In the genomic region with DNA sequence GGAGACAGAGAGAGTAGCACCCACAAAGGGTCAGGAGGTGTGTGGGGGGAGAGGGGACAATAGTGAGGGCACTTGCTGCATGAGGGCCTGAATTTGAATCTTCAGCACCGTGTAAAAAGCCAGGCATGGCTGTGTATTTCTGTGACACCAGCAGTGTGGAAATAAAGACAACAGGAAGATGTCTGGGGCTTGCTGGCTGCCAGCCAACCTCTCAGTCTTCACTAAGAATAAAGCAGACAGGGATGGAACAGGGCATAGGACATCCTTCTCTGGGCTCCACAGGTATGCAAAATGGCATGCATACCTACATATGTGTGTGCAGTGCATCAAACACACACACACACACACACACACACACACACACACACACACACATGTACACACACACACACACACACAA, we compare ENCODE assay signal across 27 mouse cellular contexts. TPM values are rescaled to one million over a fixed set of nuclear protein-coding genes. Genes with fewer than 3 reads are reported as not detected.
DNase-seq lines count a peak whose midpoint lies in the region; ATAC-seq and TF ChIP-seq lines count a peak whose summit lies in the region.
"Had no signal": no experiment of that assay in that cellular context is flagged by ENCODE, and none has a peak within 500 bp of the region (broad histone marks: within the 10 kb centered on the region; RNA-seq: fewer than 3 reads in every experiment).

No protein-coding gene starts in this region.

- no peak overlapping the region for H3K4me2 ChIP-seq in forebrain, embryonic 14.5 days (ENCODE audit: low read length)
- H3K4me2 ChIP-seq in forebrain, embryonic 16.5 days (ENCODE audit: low read length): no peak overlapping the region
- H3K4me2 ChIP-seq in lung, embryonic 14.5 days: no peak overlapping the region
- H3K4me2 ChIP-seq: embryonic facial prominence, embryonic 13.5 days; embryonic facial prominence, embryonic 15.5 days; forebrain, embryonic 12.5 days; forebrain, embryonic 15.5 days had no signal

- no peak overlapping the region for H3K27ac ChIP-seq in forebrain, embryonic 14.5 days (ENCODE audit: low read depth, low read length)
- no peak overlapping the region for H3K27ac ChIP-seq in forebrain, embryonic 16.5 days (ENCODE audit: low read length)
- no peak overlapping the region for H3K27ac ChIP-seq in lung, embryonic 14.5 days (ENCODE audit: low read depth)
- H3K27ac ChIP-seq: embryonic facial prominence, embryonic 13.5 days; embryonic facial prominence, embryonic 15.5 days; forebrain, embryonic 10.5 days; forebrain, embryonic 12.5 days; forebrain, embryonic 15.5 days had no signal

- H3K9me3 ChIP-seq in forebrain, embryonic 14.5 days (replicated peaks; ENCODE audit: control insufficient read depth, low read length): 0 out of 2 replicates have a peak, but pooled peaks cover 4% of the 10 kb centered on the region
- 0 out of 2 replicates have a peak, but pooled peaks cover 4% of the 10 kb centered on the region for H3K9me3 ChIP-seq in forebrain, embryonic 16.5 days (ENCODE audit: control insufficient read depth, low read length)
- H3K9me3 ChIP-seq in lung, embryonic 14.5 days (ENCODE audit: low read depth, low read length): peaks cover 4% of the 10 kb centered on the region
- H3K9me3 ChIP-seq: embryonic facial prominence, embryonic 15.5 days had no signal

- 39% methylated on average over 1 of the region's 1 CpGs for WGBS in forebrain, embryonic 14.5 days
- 33% methylated on average over 1 of the region's 1 CpGs for WGBS in forebrain, embryonic 16.5 days
- WGBS in lung, embryonic 14.5 days: 31% methylated on average over 1 of the region's 1 CpGs

- no peak for ATAC-seq in forebrain, embryonic 14.5 days
- ATAC-seq in forebrain, embryonic 16.5 days: no peak
- no peak for ATAC-seq in lung, embryonic 14.5 days (ENCODE audit: insufficient read depth)
- no peak for ATAC-seq in cerebellum, adult (ENCODE audit: insufficient number of reproducible peaks, low FRiP score, low TSS enrichment)
- ATAC-seq: activated CD4-positive, CD25-positive, alpha-beta regulatory T cell, adult 4 months; forebrain, embryonic 15.5 days; Patski had no signal

- no peaks in the 10 kb centered on the region for H3K36me3 ChIP-seq in forebrain, embryonic 14.5 days (ENCODE audit: control insufficient read depth, insufficient read depth, low read length)
- H3K36me3 ChIP-seq in forebrain, embryonic 16.5 days (ENCODE audit: control insufficient read depth, insufficient read depth): no peaks in the 10 kb centered on the region
- H3K36me3 ChIP-seq in lung, embryonic 14.5 days (ENCODE audit: insufficient read depth): no peaks in the 10 kb centered on the region
- H3K36me3 ChIP-seq: embryonic facial prominence, embryonic 13.5 days; embryonic facial prominence, embryonic 15.5 days; forebrain, embryonic 10.5 days; forebrain, embryonic 12.5 days; forebrain, embryonic 15.5 days had no signal

- H3K27me3 ChIP-seq in forebrain, embryonic 14.5 days (replicated peaks; ENCODE audit: control insufficient read depth, insufficient read depth, low read length): no peaks in the 10 kb centered on the region
- 0 out of 2 replicates have a peak, but pooled peaks cover 2% of the 10 kb centered on the region for H3K27me3 ChIP-seq in forebrain, embryonic 16.5 days (replicated peaks; ENCODE audit: control insufficient read depth, insufficient read depth, low read length)
- H3K27me3 ChIP-seq in lung, embryonic 14.5 days (ENCODE audit: insufficient read depth, low read length): no peaks in the 10 kb centered on the region
- H3K27me3 ChIP-seq: forebrain, embryonic 15.5 days had no signal

- H3K4me1 ChIP-seq in forebrain, embryonic 14.5 days (ENCODE audit: control insufficient read depth, insufficient read depth, low read length): no peaks in the 10 kb centered on the region
- no peaks in the 10 kb centered on the region for H3K4me1 ChIP-seq in forebrain, embryonic 16.5 days (replicated peaks; ENCODE audit: control insufficient read depth, insufficient read depth, low read length)
- no peaks in the 10 kb centered on the region for H3K4me1 ChIP-seq in lung, embryonic 14.5 days (ENCODE audit: insufficient read depth)
- H3K4me1 ChIP-seq: embryonic facial prominence, embryonic 13.5 days; embryonic facial prominence, embryonic 15.5 days; forebrain, embryonic 10.5 days; forebrain, embryonic 12.5 days; forebrain, embryonic 15.5 days had no signal

- H3K9ac ChIP-seq in forebrain, embryonic 14.5 days (ENCODE audit: low read length): no peak overlapping the region
- H3K9ac ChIP-seq in forebrain, embryonic 16.5 days (replicated peaks; ENCODE audit: low read depth, low read length): no peak overlapping the region
- no peak overlapping the region for H3K9ac ChIP-seq in lung, embryonic 14.5 days
- H3K9ac ChIP-seq: embryonic facial prominence, embryonic 13.5 days; embryonic facial prominence, embryonic 15.5 days; forebrain, embryonic 12.5 days; forebrain, embryonic 15.5 days had no signal

- DNase-seq in forebrain, embryonic 14.5 days (ENCODE audit: low spot score): peak; percentile 30
- DNase-seq in lung, embryonic 14.5 days: peak; percentile 60
- DNase-seq in lung, postnatal 4 days: no peak
- peak; percentile 36 for DNase-seq in 416B (ENCODE audit: low read depth)
- DNase-seq: adrenal gland, adult 8-10 months; adrenal gland, postnatal 14 days; adrenal gland, postnatal 36 days; cerebellum, adult 11 months; cerebellum, adult 18-20 months; cerebellum, adult 8-10 months; cerebellum, adult 9-11 months; cerebellum, postnatal 14 days; cerebellum, postnatal 36 days; embryo, embryonic 11 days had no signal

- no peak overlapping the region for H3K4me3 ChIP-seq in forebrain, embryonic 14.5 days (ENCODE audit: low read depth, low read length)
- no peak overlapping the region for H3K4me3 ChIP-seq in forebrain, embryonic 16.5 days (replicated peaks; ENCODE audit: low read length)
- H3K4me3 ChIP-seq in lung, embryonic 14.5 days (ENCODE audit: low read depth, low read length): no peak overlapping the region
- H3K4me3 ChIP-seq: embryonic facial prominence, embryonic 13.5 days; embryonic facial prominence, embryonic 15.5 days; erythroblast, embryonic 14.5 days; forebrain, embryonic 10.5 days; forebrain, embryonic 12.5 days; forebrain, embryonic 15.5 days had no signal

- TF ChIP-seq CTCF in lung, embryonic 14.5 days (IDR thresholded peaks at IDR 0.05; ENCODE audit: low read depth): no peak

RNA-seq across cellular contexts. Expression of a gene that starts 3.0 kb away (rescaled TPM):
- not detected in 2 replicates for polyA plus RNA-seq in forebrain, embryonic 14.5 days (2014; fragmentation: Nextera tagmentation; extraction: Ambion mirVana)
- not detected in 2 replicates for polyA plus RNA-seq in forebrain, embryonic 16.5 days (2015; fragmentation: Nextera tagmentation; extraction: Ambion mirVana)
- not detected in 2 replicates for polyA plus RNA-seq in lung, embryonic 14.5 days (2014; fragmentation: Nextera tagmentation; extraction: Ambion mirVana)
- polyA plus RNA-seq: C2C12; embryonic facial prominence, embryonic 11.5 days; embryonic facial prominence, embryonic 15.5 days; erythroblast, embryonic 14.5 days; forebrain, embryonic 10.5 days; forebrain, embryonic 12.5 days; forebrain, embryonic 15.5 days; frontal cortex, adult 2 months; Patski had no signal

RNA-seq across cellular contexts. Expression of a gene that starts 6.2 kb away (rescaled TPM):
- not detected in 2 replicates for polyA plus RNA-seq in forebrain, embryonic 14.5 days (2014; fragmentation: Nextera tagmentation; extraction: Ambion mirVana)
- not detected in 2 replicates for polyA plus RNA-seq in forebrain, embryonic 16.5 days (2015; fragmentation: Nextera tagmentation; extraction: Ambion mirVana)
- 0.15 TPM in 1 of 2 replicates, not detected in the other for polyA plus RNA-seq in lung, embryonic 14.5 days (2014; fragmentation: Nextera tagmentation; extraction: Ambion mirVana)
- polyA plus RNA-seq: activated CD4-positive, CD25-positive, alpha-beta regulatory T cell, adult 4 months; C2C12; embryonic facial prominence, embryonic 11.5 days; embryonic facial prominence, embryonic 13.5 days; embryonic facial prominence, embryonic 15.5 days; erythroblast, embryonic 14.5 days; Patski had no signal

RNA-seq across cellular contexts. Expression of a gene that starts 13.7 kb away (rescaled TPM):
- polyA plus RNA-seq in forebrain, embryonic 14.5 days (2014; fragmentation: Nextera tagmentation; extraction: Ambion mirVana): 27.2 and 29.9 TPM in 2 replicates
- 38.0 and 41.8 TPM in 2 replicates for polyA plus RNA-seq in forebrain, embryonic 16.5 days (2015; fragmentation: Nextera tagmentation; extraction: Ambion mirVana)
- polyA plus RNA-seq in lung, embryonic 14.5 days (2014; fragmentation: Nextera tagmentation; extraction: Ambion mirVana): 26.7 and 30.7 TPM in 2 replicates

RNA-seq across cellular contexts. Expression of a gene that starts 38.3 kb away (rescaled TPM):
- polyA plus RNA-seq in forebrain, embryonic 14.5 days (2014; fragmentation: Nextera tagmentation; extraction: Ambion mirVana): 9.8 and 11.3 TPM in 2 replicates
- polyA plus RNA-seq in forebrain, embryonic 16.5 days (2015; fragmentation: Nextera tagmentation; extraction: Ambion mirVana): 11.4 and 11.7 TPM in 2 replicates
- polyA plus RNA-seq in lung, embryonic 14.5 days (2014; fragmentation: Nextera tagmentation; extraction: Ambion mirVana): 18.9 and 19.1 TPM in 2 replicates

Comparison
In these comparisons a context has a peak if more than half of its experiments do, and no peak if none do; other contexts are left out.
1. DNase-seq: peak in forebrain, embryonic 14.5 days (single experiment), lung, embryonic 14.5 days (single experiment) and 416B (single experiment); none in lung, postnatal 4 days (0 of 2).